Mouse (Mus musculus) thymus, adult 2 months (tissue): ENCODE measurements around the gene Stac2.

ENCODE experiments used
- CTCF ChIP-seq: fragments of 200-500 bp; IDR thresholded peaks from 2 replicates; pipeline ENCODE4 v1.5.1; 2012; ENCODE audit warnings: mild to moderate bottlenecking, control low read depth, low read length, moderate library complexity, borderline replicate concordance; ENCODE audit not compliant: control insufficient read depth, poor library complexity, insufficient read depth; ENCODE audit errors: extremely low read depth
- POLR2A ChIP-seq: fragments of 200-500 bp; IDR thresholded peaks from 2 replicates; pipeline ENCODE4 v1.6.1; 2012; ENCODE audit warnings: mild to moderate bottlenecking, low read length, control low read depth, moderate library complexity; ENCODE audit not compliant: control insufficient read depth, poor library complexity, insufficient read depth; ENCODE audit errors: extremely low read depth

- no peak for TF ChIP-seq POLR2A
- TF ChIP-seq CTCF: no peak
Measured at GRCm38 (mm10) chr11:98001986-98002385, 51.3 kb downstream of the Stac2 start.
